15 mouse cellular contexts compared by ENCODE assay signal in the genomic region with DNA sequence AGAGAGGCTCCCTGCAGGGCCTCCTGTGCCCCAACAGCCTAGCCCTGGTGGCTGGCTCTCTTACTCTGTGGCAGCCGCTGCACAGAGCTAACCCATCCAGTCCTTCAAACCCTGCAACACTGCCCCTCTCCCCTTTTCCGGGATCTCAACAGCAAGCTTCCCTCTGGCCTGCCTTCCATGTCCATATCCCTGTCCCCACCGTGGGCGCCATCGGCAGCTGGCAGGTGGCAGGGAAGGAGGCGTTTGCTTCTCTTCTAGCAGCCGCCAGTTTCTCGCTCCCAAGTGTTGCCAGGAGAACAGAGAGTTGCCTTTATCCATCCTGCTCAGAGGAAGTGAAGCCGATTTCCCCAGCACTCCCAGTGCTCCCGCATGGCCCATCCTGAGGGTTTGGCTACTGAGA.
DNase-seq lines count a peak whose midpoint lies in the region; ATAC-seq lines count a peak whose summit lies in the region.
"Had no signal": no experiment of that assay in that cellular context is flagged by ENCODE, and none has a peak within 500 bp of the region (broad histone marks: within the 10 kb centered on the region; RNA-seq: fewer than 3 reads in every experiment).

No protein-coding gene starts in this region.

- no peaks in the 10 kb centered on the region for H3K9me3 ChIP-seq in forebrain, embryonic 14.5 days (replicated peaks; ENCODE audit: control insufficient read depth, low read length)
- H3K9me3 ChIP-seq in forebrain, embryonic 16.5 days (ENCODE audit: control insufficient read depth, low read length) = no peaks in the 10 kb centered on the region
- H3K9me3 ChIP-seq: heart, embryonic 12.5 days; intestine, embryonic 15.5 days; limb, embryonic 12.5 days; liver, embryonic 15.5 days; midbrain, embryonic 13.5 days had no signal

- H3K4me2 ChIP-seq in forebrain, embryonic 14.5 days (ENCODE audit: low read length) = no peak overlapping the region
- no peak overlapping the region for H3K4me2 ChIP-seq in forebrain, embryonic 16.5 days (ENCODE audit: low read length)
- H3K4me2 ChIP-seq: heart, embryonic 12.5 days; intestine, embryonic 15.5 days; limb, embryonic 12.5 days; liver, embryonic 15.5 days; midbrain, embryonic 13.5 days had no signal

- no peaks in the 10 kb centered on the region for H3K27me3 ChIP-seq in forebrain, embryonic 14.5 days (replicated peaks; ENCODE audit: control insufficient read depth, insufficient read depth, low read length)
- H3K27me3 ChIP-seq in forebrain, embryonic 16.5 days (replicated peaks; ENCODE audit: control insufficient read depth, insufficient read depth, low read length) = no peaks in the 10 kb centered on the region
- H3K27me3 ChIP-seq: heart, embryonic 12.5 days; intestine, embryonic 15.5 days; limb, embryonic 12.5 days; liver, embryonic 15.5 days; midbrain, embryonic 13.5 days had no signal

- 89% methylated on average over 10 of the region's 10 CpGs for WGBS in forebrain, embryonic 14.5 days
- WGBS in forebrain, embryonic 16.5 days = 81% methylated on average over 10 of the region's 10 CpGs

- H3K4me1 ChIP-seq in forebrain, embryonic 14.5 days (ENCODE audit: control insufficient read depth, insufficient read depth, low read length) = no peaks in the 10 kb centered on the region
- H3K4me1 ChIP-seq in forebrain, embryonic 16.5 days (replicated peaks; ENCODE audit: control insufficient read depth, insufficient read depth, low read length) = peaks cover 4% of the 10 kb centered on the region; the same call in 1 of the 2 replicates
- H3K4me1 ChIP-seq: heart, embryonic 12.5 days; intestine, embryonic 15.5 days; limb, embryonic 12.5 days; liver, embryonic 15.5 days; midbrain, embryonic 13.5 days had no signal

- H3K4me3 ChIP-seq in forebrain, embryonic 14.5 days (ENCODE audit: low read depth, low read length) = no peak overlapping the region
- H3K4me3 ChIP-seq in forebrain, embryonic 16.5 days (replicated peaks; ENCODE audit: low read length) = no peak overlapping the region
- H3K4me3 ChIP-seq: heart, embryonic 12.5 days; intestine, embryonic 15.5 days; limb, embryonic 12.5 days; liver, embryonic 15.5 days; midbrain, embryonic 13.5 days had no signal

- no peak for ATAC-seq in forebrain, embryonic 14.5 days
- ATAC-seq in forebrain, embryonic 16.5 days = no peak
- no peak for ATAC-seq in megakaryocyte-erythroid progenitor cell, adult 5-6 weeks (replicated peaks; ENCODE audit: low FRiP score, low TSS enrichment, poor library complexity, severe bottlenecking)
- ATAC-seq: intestine, embryonic 15.5 days; midbrain, embryonic 13.5 days had no signal

- intact Hi-C loops in left cerebral cortex, postnatal 25 days (cut with DNase I) = loop anchor here (2.0 to 5.0 kb wide), 2 partner anchors 41 to 83 kb away; no protein-coding TSS in a partner anchor

- peak; percentile 6 for DNase-seq in forebrain, embryonic 14.5 days (ENCODE audit: low spot score)
- DNase-seq in layer of hippocampus, adult 8-10 months (ENCODE audit: low spot score in 2 of 2) = peak; percentile 57 to 65
- peak; percentile 78 to 93 for DNase-seq in left cerebral cortex, postnatal 25 days (ENCODE audit: low spot score in 2 of 2)
- DNase-seq in right cerebral cortex, postnatal 4 days = peak; percentile 30
- no peak for DNase-seq in kidney, adult 9 months
- no peak for DNase-seq in lung, postnatal 10 days
- DNase-seq: kidney, postnatal 10 days; lung, postnatal 4 days had no signal

- no peaks in the 10 kb centered on the region for H3K36me3 ChIP-seq in forebrain, embryonic 14.5 days (ENCODE audit: control insufficient read depth, insufficient read depth, low read length)
- H3K36me3 ChIP-seq in forebrain, embryonic 16.5 days (ENCODE audit: control insufficient read depth, insufficient read depth) = no peaks in the 10 kb centered on the region
- H3K36me3 ChIP-seq: heart, embryonic 12.5 days; intestine, embryonic 15.5 days; limb, embryonic 12.5 days; liver, embryonic 15.5 days; midbrain, embryonic 13.5 days had no signal

- H3K27ac ChIP-seq in forebrain, embryonic 14.5 days (ENCODE audit: low read depth, low read length) = no peak overlapping the region
- H3K27ac ChIP-seq in forebrain, embryonic 16.5 days (ENCODE audit: low read length) = no peak overlapping the region
- H3K27ac ChIP-seq: intestine, embryonic 15.5 days; limb, embryonic 12.5 days; liver, embryonic 15.5 days; midbrain, embryonic 13.5 days had no signal

- H3K9ac ChIP-seq in forebrain, embryonic 14.5 days (ENCODE audit: low read length) = no peak overlapping the region
- no peak overlapping the region for H3K9ac ChIP-seq in forebrain, embryonic 16.5 days (replicated peaks; ENCODE audit: low read depth, low read length)
- H3K9ac ChIP-seq: heart, embryonic 12.5 days; intestine, embryonic 15.5 days; limb, embryonic 12.5 days; liver, embryonic 15.5 days; midbrain, embryonic 13.5 days had no signal

Comparison
In these comparisons a context has a peak if more than half of its experiments do, and no peak if none do; other contexts are left out.
1. DNase-seq: peak in forebrain, embryonic 14.5 days (single experiment), layer of hippocampus, adult 8-10 months (2 of 2), left cerebral cortex, postnatal 25 days (2 of 2) and right cerebral cortex, postnatal 4 days (single experiment); none in kidney, adult 9 months (single experiment) and lung, postnatal 10 days (single experiment).